In genomic region chr2:59993190-59993535, GRCm38 (mm10) we compare ENCODE assay signal across 19 mouse cellular contexts.
A peak's percentile ranks its signal among the peaks of the same experiment; 100 is the strongest.
DNase-seq lines count a peak whose midpoint lies in the region; ATAC-seq and TF ChIP-seq lines count a peak whose summit lies in the region.
"Had no signal": no experiment of that assay in that cellular context is flagged by ENCODE, and none has a peak within 500 bp of the region (broad histone marks: within the 10 kb centered on the region; RNA-seq: fewer than 3 reads in every experiment).

No protein-coding gene starts in this region.

- peak overlapping the region; percentile 70; the same call in 1 of the 2 replicates for H3K27ac ChIP-seq in kidney, postnatal 0 days
- peak overlapping the region; percentile 28; the same call in 1 of the 2 replicates for H3K27ac ChIP-seq in hindbrain, embryonic 14.5 days
- no peak overlapping the region for H3K27ac ChIP-seq in liver, embryonic 12.5 days
- H3K27ac ChIP-seq: forebrain, embryonic 15.5 days; intestine, embryonic 15.5 days; left cerebral cortex, adult 2 months; liver, embryonic 13.5 days had no signal

- H3K9me3 ChIP-seq in kidney, postnatal 0 days (replicated peaks; ENCODE audit: low read length), result no peaks in the 10 kb centered on the region
- H3K9me3 ChIP-seq in hindbrain, embryonic 14.5 days (ENCODE audit: control insufficient read depth, low read length), result no peaks in the 10 kb centered on the region
- H3K9me3 ChIP-seq in liver, embryonic 12.5 days (replicated peaks), result no peaks in the 10 kb centered on the region
- H3K9me3 ChIP-seq: forebrain, embryonic 15.5 days; intestine, embryonic 15.5 days; liver, embryonic 13.5 days; neural tube, embryonic 15.5 days had no signal

- H3K4me2 ChIP-seq in kidney, postnatal 0 days (ENCODE audit: low read length), result no peak overlapping the region
- no peak overlapping the region for H3K4me2 ChIP-seq in hindbrain, embryonic 14.5 days (replicated peaks)
- no peak overlapping the region for H3K4me2 ChIP-seq in liver, embryonic 12.5 days
- H3K4me2 ChIP-seq: forebrain, embryonic 15.5 days; intestine, embryonic 15.5 days; liver, embryonic 13.5 days; neural tube, embryonic 15.5 days had no signal

- no peaks in the 10 kb centered on the region for H3K27me3 ChIP-seq in kidney, postnatal 0 days (ENCODE audit: insufficient read depth, low read length)
- H3K27me3 ChIP-seq in hindbrain, embryonic 14.5 days (ENCODE audit: control insufficient read depth, insufficient read depth, low read length), result no peaks in the 10 kb centered on the region
- H3K27me3 ChIP-seq in liver, embryonic 12.5 days (replicated peaks), result no peaks in the 10 kb centered on the region
- H3K27me3 ChIP-seq: CH12.LX; forebrain, embryonic 15.5 days; intestine, embryonic 15.5 days; liver, embryonic 13.5 days; neural tube, embryonic 15.5 days had no signal

- 49% methylated on average over 3 of the region's 3 CpGs for WGBS in kidney, postnatal 0 days
- WGBS in hindbrain, embryonic 14.5 days, result 60% methylated on average over 3 of the region's 3 CpGs
- WGBS in liver, embryonic 12.5 days (ENCODE audit: insufficient replicate concordance), result 81% methylated on average over 3 of the region's 3 CpGs

- H3K4me1 ChIP-seq in kidney, postnatal 0 days (replicated peaks; ENCODE audit: insufficient read depth, low read length), result no peaks in the 10 kb centered on the region
- no peaks in the 10 kb centered on the region; the same call in 1 of the 2 replicates for H3K4me1 ChIP-seq in hindbrain, embryonic 14.5 days (replicated peaks; ENCODE audit: control insufficient read depth, insufficient read depth, low read length)
- peaks cover 20% of the 10 kb centered on the region for H3K4me1 ChIP-seq in liver, embryonic 12.5 days
- H3K4me1 ChIP-seq: forebrain, embryonic 15.5 days had no signal

- no peak for ATAC-seq in kidney, postnatal 0 days (replicated peaks; ENCODE audit: low FRiP score, low read depth)
- ATAC-seq in hindbrain, embryonic 14.5 days (ENCODE audit: low FRiP score), result no peak
- ATAC-seq in liver, embryonic 12.5 days, result no peak
- ATAC-seq: forebrain, embryonic 15.5 days; intestine, embryonic 15.5 days had no signal

- no peak for TF ChIP-seq CTCF in kidney, postnatal 0 days (IDR thresholded peaks at IDR 0.05; ENCODE audit: low read depth)

- 0 out of 2 replicates have a peak overlapping the region, but pooled peaks have one; percentile 28 for H3K9ac ChIP-seq in kidney, postnatal 0 days (ENCODE audit: low read depth, low read length)
- H3K9ac ChIP-seq in hindbrain, embryonic 14.5 days, result no peak overlapping the region
- no peak overlapping the region for H3K9ac ChIP-seq in liver, embryonic 12.5 days
- H3K9ac ChIP-seq: forebrain, embryonic 15.5 days; intestine, embryonic 15.5 days; liver, embryonic 13.5 days; neural tube, embryonic 15.5 days had no signal

- peak; percentile 36 for DNase-seq in embryo, embryonic 11 days
- DNase-seq in embryo, embryonic 9.5 days (ENCODE audit: extremely low spot score), result no peak
- no peak for DNase-seq in kidney, postnatal 0 days (ENCODE audit: low spot score)
- DNase-seq in kidney, adult 11 months, result no peak
- no peak for DNase-seq in hindbrain, embryonic 14.5 days (ENCODE audit: low spot score)
- peak; percentile 32 for DNase-seq in mesoderm, embryonic 11.5 days (ENCODE audit: low read depth, low spot score)
- DNase-seq in thymus, postnatal 0 days (ENCODE audit: low spot score), result no peak
- DNase-seq: adrenal gland, postnatal 36 days; cerebellum, postnatal 14 days; liver, embryonic 13.5 days; right cerebral cortex, postnatal 4 days; thymus, postnatal 14 days had no signal

- H3K36me3 ChIP-seq in kidney, postnatal 0 days (ENCODE audit: insufficient read depth, low read length), result no peaks in the 10 kb centered on the region
- no peaks in the 10 kb centered on the region for H3K36me3 ChIP-seq in hindbrain, embryonic 14.5 days (replicated peaks; ENCODE audit: control insufficient read depth, insufficient read depth)
- 0 out of 2 replicates have a peak, but pooled peaks cover 3% of the 10 kb centered on the region for H3K36me3 ChIP-seq in liver, embryonic 12.5 days
- H3K36me3 ChIP-seq: forebrain, embryonic 15.5 days; liver, embryonic 13.5 days; neural tube, embryonic 15.5 days had no signal

- no peak overlapping the region for H3K4me3 ChIP-seq in kidney, postnatal 0 days (replicated peaks; ENCODE audit: low read depth, low read length)
- H3K4me3 ChIP-seq in hindbrain, embryonic 14.5 days (replicated peaks; ENCODE audit: low read length), result no peak overlapping the region
- no peak overlapping the region for H3K4me3 ChIP-seq in liver, embryonic 12.5 days
- H3K4me3 ChIP-seq: erythroblast, embryonic 14.5 days; forebrain, embryonic 15.5 days; intestine, embryonic 15.5 days; left cerebral cortex, adult 2 months; liver, embryonic 13.5 days; neural tube, embryonic 15.5 days had no signal

Comparison
In these comparisons a context has a peak if more than half of its experiments do, and no peak if none do; other contexts are left out.
1. DNase-seq: peak in embryo, embryonic 11 days (single experiment) and mesoderm, embryonic 11.5 days (single experiment); none in embryo, embryonic 9.5 days (single experiment), kidney, postnatal 0 days (single experiment), kidney, adult 11 months (single experiment), hindbrain, embryonic 14.5 days (single experiment) and thymus, postnatal 0 days (single experiment).